Mouse (Mus musculus) cerebellum, adult 2 months (tissue): ENCODE results near the gene H2-K1.

Experiments used
- CTCF ChIP-seq: fragments of 200-500 bp; IDR thresholded peaks from 2 replicates; pipeline ENCODE4 v1.5.1; 2011; ENCODE audit warnings: low read depth, mild to moderate bottlenecking, control low read depth, low read length, moderate library complexity, borderline replicate concordance; ENCODE audit not compliant: insufficient read depth
- POLR2A ChIP-seq: fragments of 200-500 bp; IDR thresholded peaks from 2 replicates; pipeline ENCODE4 v1.6.1; 2011; ENCODE audit warnings: low read length, control low read depth, borderline replicate concordance; ENCODE audit not compliant: insufficient read depth

DNA sequence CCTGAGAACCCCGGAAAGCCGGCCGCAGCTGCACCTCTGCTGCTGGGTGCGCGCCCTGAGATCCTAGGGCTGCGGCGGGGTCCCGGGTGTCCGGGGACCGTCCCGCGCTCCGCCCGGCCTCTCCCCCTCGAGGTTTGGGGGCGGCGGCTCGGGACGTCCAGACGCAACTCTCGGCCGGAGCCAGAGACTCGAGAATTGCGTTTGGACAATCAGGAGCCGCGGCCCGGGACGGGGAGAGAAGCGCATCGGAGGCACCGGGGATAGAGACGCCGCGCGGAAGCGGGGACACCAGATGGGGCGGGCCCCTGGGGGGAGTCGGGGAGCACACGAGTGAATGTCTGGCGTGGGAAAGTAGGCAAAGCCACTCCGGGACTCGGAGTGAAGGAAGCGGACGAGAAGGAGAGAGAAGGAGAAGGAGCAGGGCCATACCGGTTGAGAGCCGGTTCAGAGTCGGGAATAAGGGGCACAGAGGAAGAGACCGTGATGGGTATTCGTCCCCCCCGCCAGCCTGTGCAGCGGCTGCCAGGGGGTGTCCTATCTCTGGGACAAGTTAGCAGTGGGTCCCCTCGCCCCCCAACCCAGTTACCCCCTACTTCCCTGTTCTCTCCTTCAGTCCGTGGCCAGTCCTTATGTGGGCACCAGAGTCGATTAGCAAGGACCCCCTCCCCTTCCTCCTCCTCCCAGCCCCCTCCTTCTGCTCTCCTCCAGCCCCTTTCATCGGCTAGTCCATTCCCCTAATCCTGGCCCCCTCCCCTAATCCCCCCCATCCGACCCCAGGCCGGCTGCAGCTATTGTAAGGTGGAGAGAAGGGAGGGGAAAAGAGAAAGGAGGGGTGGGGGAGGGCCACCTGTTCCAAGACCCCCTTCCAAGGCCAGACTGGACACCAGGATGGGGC lies 25.0 kb upstream of the H2-K1 start:
- no peak for TF ChIP-seq CTCF
- no peak for TF ChIP-seq POLR2A
